Mouse (Mus musculus) left cerebral cortex, postnatal 10 days (tissue): ENCODE results near the gene Slc39a5. TPM values are rescaled to one million over a fixed set of nuclear protein-coding genes. Genes with fewer than 3 reads are reported as not detected.

Experiments
- DNase-seq, 2 experiments: peaks; one replicate each; pipeline ENCODE4 v3.0.0; 2021 to 2022; ENCODE audit warnings: low spot score in 2 of 2, mixed read lengths in 1 of 2; ENCODE audit errors: extremely low spot score in 1 of 2
- intact Hi-C: fragments of 180-260 bp; cut with DNase I; formaldehyde crosslinking; loops from one replicate; pipeline ENCODE4 v1.15.1; 2025
- total RNA-seq, 2 experiments: library from RNA; stranded (reverse); gene quantifications; 2 replicates each; pipeline ENCODE4 v1.2.3; 2021

Slc39a5 gene
- total RNA-seq, 2 experiments from 2014 or later, result 0.56 to 0.69 TPM

- intact Hi-C loops, result no loop called here
These were observed 20.5 kb downstream of the Slc39a5 start for GRCm38 (mm10) chr10:128380565-128380964.

DNA sequence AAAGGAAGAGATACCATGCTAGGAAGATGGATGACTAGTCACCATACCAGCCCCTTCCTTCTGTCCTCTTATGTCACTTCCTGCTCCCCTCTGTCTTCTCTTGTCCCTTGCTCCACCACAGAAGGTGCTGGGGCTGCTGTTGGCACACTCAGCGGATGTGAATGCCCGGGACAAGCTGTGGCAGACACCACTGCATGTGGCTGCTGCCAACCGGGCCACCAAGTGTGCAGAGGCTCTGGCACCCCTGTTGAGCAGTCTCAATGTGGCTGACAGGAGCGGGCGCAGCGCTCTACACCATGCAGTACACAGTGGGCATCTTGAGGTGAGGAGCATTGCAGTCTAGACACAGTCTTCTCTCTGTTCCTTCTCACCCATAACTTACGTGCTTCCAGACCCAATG is 21.8 kb downstream of the Slc39a5 start:
- peak in 1 of 2 experiments; percentile 41 for DNase-seq
- intact Hi-C loops, result loop anchor here (5.0 kb wide), 1 partner anchor 78 kb away; the partner anchor contains the start of gene Smarcc2

More at GRCm38 (mm10) chr10:128380565-128380964, 20.5 kb downstream of the Slc39a5 start:
- peak in 1 of 2 experiments; percentile 21 for DNase-seq

DNA sequence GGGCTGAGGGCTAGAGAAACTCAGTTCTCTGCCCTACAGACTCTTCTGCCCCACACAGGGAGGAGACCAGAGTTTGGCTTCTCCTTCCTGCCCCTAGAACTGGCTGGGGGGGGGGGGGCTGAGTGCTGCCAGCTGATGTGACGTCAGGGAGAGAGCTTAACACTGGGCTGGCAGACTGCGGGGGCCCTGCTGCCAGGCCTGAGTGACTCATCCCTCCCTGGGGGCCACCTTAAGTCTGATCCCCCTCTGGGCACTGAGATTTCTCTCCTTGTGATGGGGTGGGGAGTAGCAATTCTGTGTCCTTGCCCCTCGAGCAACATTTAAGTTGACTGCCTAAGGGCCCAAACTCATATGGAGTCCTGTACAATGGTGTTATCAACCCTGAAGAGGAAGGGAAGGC is 22.6 kb downstream of the Slc39a5 start:
- peak in 1 of 2 experiments; percentile 32 for DNase-seq
- intact Hi-C loops, result loop anchor here (5.0 kb wide), 1 partner anchor 79 kb away; the partner anchor contains the start of gene Smarcc2

DNA sequence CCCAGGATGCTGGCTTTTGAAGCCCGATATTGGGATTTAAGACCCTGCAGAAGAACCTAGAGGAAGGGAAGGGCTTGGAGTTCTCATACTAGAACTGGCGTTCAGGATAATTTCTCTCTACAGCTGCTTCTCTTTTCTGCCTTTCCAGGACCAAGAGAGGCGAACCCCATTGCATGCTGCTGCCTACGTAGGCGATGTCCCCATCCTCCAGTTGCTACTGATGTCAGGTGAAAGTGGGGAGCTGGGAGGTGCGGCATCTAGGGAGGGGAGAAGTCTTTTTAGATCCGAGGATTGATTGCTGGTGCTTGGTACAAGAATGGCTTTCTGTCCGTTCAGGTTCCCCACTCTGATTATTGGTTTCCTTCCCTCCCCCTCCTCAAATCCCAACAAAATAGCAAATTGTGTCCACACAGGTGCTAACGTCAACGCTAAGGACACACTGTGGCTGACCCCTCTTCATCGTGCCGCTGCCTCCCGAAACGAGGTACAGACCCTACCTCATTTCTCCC is 23.0 kb downstream of the Slc39a5 start:
- intact Hi-C loops, result loop anchor here (5.0 kb wide), 1 partner anchor 79 kb away; the partner anchor contains the start of gene Smarcc2
- DNase-seq, result no peak

- DNase-seq, result peak; percentile 34 to 73
- intact Hi-C loops, result loop anchor here (5.0 kb wide), 1 partner anchor 80 kb away; the partner anchor contains the start of gene Smarcc2
These were observed 23.6 kb downstream of the Slc39a5 start for GRCm38 (mm10) chr10:128377222-128377939.

DNA sequence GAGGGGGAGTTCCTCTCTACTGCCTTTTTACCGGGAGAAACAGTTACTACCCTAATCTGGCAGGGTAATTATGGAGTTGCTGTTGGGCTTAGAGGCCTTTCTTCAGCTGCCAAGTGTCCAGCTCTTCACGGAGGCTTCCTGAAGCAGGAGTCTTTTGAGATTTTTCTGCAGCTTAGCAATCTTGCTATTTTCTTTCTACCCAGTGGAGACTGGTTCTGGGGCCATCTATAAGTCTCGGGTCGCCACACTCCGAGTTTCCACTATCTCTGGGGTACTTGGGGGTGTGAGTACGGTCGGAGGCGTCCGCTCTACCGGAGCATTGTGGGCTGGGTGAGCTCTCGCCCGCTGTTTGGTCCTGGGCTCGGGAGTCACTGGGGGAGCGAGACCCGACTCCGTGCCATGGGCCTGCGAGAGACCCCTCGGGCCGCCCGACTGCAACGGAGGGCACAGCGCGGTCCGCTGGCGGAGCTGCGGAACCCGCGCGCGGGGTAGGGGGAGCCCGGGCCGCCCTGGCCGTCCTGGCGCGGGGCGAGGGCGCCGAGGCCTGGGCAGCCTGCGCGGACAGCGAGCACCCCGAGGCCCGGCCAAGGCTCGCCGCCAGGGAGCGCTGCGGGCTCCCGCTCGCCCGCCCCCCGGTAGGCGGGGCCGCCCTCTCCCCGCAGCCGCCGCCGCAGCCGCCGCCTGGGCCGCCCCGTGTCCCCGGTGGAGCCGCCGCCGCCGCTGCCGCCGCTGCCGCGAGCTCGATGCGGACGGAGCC is 24.4 kb downstream of the Slc39a5 start, which contains the start of gene Ankrd52:
TSS of gene Ankrd52 (plus strand) at position 661 of the 757 bp plus-strand sequence.
- intact Hi-C loops, result loop anchor here (5.0 kb wide), 1 partner anchor 81 kb away; the partner anchor contains the start of gene Smarcc2
- DNase-seq, result peak; percentile 45 to 92

DNA sequence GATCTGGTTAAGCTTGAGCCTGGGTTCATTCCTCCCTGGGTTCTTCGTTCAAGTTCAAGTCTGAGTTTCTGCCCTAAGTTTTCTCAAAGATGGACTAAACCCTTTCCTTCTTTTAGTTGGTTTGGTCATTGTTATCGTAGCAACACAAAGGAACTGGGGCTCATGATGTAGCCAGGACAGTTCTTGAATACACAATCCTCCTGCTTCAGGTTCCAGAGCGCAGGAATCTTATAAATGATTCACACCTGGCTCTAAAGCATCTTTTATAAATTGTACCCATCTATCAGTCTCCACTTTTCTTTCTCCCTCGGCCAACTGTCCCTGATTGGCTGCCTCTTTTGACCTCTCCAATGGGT is 25.0 kb downstream of the Slc39a5 start:
- no peak for DNase-seq
- intact Hi-C loops, result loop anchor here (5.0 kb wide), 1 partner anchor 81 kb away; the partner anchor contains the start of gene Smarcc2

DNA sequence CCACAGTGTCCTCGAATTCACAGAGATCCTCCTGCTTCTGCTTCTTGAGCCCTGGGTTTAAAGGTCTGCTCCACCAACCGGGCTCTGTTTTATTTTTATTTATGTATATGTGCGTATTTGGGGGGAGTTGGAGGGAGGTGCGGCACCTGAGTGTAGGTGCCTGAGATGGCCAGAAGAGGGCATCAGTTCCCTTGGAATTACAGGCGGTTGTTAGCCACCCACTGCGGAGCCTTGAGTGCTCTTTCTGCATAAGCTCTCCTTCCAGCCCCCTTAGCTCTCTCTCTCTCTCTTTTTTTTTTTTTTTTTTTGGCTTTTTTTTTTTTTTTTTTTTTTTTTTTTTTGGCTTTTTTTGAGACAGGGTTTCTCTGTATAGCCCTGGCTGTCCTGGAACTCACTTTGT is 26.6 kb downstream of the Slc39a5 start:
- DNase-seq, result no peak
- intact Hi-C loops, result no loop called here

- intact Hi-C loops, result no loop called here
- DNase-seq, result no peak
These were observed 27.9 kb downstream of the Slc39a5 start for GRCm38 (mm10) chr10:128372989-128373748.

GRCm38 (mm10) chr10:128372142-128372541 is 28.9 kb downstream of the Slc39a5 start:
- intact Hi-C loops, result no loop called here
- DNase-seq, result no peak

DNA sequence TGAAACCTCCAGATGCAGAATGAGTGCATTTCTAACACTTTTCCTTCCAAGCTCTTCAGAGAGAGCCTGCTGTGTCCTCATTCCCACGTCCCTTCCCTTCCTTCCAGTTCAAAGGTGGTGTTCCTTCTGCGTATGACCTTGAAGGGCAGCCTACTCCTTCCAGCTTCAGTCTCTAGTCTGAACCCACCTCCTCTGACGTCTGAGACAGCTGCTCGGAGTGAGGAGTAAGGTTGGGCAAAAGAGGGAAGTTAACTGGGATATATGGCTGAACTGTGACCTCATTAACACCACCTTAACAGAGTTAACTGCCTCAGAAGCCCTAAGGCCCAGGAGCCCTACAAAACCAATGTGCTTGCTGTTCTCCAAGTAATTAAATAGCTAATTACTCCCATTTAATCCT is 30.4 kb downstream of the Slc39a5 start:
- no peak for DNase-seq
- intact Hi-C loops, result no loop called here

DNA sequence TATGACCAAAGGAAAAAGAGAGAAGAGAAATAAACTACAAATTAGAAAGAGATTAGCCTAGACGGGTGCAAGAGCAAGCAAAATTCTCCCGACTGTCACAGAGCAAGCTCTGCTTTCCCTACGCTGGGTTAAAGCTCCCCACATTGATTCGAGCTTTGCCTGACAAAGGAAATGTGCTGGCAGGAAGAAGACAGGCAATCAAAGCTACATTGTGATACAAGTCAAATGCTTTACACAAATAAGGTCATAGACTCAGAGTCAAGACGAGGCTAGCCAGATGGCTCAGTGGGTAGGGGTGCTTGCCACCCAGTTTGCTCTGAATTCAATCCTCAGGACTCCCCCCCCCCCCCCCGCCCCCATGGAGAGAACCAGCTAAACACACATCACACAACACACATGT is 31.0 kb downstream of the Slc39a5 start:
- intact Hi-C loops, result no loop called here
- no peak for DNase-seq

DNA sequence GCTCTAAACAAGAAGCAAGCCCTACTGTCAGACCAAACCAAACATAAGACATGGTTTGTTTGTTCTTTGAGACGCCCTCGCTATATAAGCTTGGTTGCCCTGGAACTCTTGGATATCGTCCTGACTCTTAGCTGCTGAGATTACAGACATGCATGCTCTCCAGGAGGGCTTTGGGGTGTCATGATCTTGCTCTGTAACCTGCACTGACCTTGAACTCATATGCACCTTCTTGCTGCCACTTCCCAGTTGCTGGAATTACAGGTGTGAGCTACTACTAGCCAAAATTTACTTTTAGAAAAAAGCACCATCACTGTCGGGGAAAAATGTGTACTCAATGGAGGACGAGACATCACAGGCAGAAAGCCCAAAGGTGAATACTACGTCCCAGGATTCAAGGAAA is 31.4 kb downstream of the Slc39a5 start:
- intact Hi-C loops, result no loop called here
- no peak for DNase-seq

GRCm38 (mm10) chr10:128369218-128369543 is 31.8 kb downstream of the Slc39a5 start:
- DNase-seq, result no peak
- intact Hi-C loops, result no loop called here

DNA sequence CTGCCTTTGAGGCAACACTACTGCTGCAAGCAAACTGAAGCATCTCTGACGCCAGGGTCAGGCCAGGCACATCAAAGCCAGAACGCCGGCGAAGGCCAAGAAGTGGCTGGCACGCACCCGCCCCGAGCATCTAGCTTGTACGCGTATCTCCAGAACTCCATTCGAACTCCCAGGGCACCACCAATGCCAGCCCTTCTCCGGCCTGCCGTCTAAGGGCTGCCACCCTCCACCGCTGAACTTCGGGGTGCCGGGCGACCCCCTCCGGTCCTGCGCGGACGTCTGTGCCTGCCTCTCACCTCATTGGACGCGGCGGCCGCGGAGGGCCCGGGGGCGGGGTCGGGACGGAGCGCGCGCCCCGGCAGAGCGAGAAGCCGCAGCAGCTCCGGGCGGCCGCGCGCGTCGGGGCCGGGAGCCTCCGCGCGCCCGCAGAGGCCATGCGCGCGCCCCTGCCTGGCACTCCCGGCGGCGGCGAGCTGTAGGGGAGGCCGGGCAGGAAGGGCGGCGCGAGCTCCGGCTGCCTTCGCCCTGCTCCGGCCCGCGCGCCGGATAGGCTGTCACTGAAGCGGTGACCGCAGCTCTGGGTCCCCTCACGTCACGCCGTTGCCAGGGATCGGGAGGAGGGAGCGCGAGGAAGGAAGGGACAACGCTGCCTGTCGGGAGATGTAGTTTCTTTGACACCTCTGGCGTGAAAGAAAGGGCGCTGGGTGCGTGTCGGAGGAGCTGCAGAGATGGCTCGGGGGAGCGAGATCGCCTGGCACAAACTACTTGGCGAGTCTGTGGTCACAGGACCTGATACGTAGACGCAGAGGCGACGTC is 32.4 kb downstream of the Slc39a5 start, which contains the start of gene Coq10a:
TSS of gene Coq10a (minus strand) at position 596 of the 816 bp plus-strand sequence.
- intact Hi-C loops, result no loop called here
- peak; percentile 91 to 95 for DNase-seq

DNA sequence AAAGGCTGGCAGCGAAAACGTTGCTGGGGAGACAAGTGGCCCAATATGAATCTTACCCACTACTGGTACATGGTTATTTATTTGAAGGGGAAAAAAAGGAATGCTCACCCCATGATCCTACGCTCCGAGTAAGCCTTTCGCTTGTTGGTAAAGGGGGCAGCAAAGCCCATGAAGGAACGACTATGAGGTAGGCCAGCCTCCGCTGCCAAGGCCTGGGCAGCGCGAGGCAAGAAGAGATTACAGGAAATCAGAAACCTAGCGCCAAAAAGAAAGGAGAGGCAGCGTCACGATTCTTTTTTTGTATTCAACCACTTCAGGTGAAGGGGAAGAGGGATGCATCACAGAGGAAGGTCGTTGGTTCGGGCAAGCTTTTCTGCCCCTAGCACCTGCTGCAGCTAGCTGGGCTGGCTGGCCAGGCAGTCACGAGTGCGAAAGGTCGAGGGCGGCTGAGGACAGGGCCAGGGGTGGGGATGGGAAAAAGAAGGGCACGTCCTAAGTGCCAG is 33.1 kb downstream of the Slc39a5 start:
- intact Hi-C loops, result no loop called here
- no peak for DNase-seq

DNA sequence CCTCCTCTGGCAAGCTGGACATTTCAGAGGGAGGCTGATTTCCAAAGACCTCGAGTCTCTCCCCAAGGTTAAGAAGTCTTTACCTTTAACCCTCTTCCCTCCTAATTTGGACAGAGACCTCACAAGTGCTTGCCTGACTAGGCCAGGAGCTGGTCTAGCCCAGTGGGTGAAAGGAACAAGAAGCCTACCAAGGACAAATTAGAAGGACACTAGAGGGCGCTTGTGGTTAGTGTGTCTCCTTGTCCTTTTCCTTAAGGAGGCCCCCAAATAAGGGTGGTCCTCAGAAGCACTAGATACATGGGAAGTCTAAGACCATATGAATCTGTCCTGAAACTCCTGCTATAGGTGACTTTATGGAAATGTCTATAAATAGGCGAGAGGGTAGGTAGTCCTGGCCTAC is 38.5 kb downstream of the Slc39a5 start:
- DNase-seq, result no peak
- intact Hi-C loops, result no loop called here

DNA sequence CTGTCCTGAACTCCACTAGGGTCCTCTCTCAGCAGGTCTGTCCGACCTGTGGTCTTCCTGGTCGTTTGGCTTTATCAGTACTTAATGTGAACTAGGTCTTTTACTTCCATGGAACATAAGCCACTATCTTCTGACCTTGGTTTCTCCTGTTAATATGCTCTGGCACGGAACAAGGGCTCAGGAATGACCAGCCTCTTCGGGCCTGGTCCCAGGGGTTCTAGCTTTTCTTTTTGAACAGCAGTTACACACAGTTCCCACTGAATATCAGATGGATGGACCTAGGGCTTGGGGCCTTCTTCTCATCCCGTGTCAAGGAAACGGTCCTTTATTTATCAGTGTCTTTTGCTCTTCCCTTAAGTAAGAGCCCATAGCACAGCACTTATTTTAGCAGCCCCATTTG is 39.2 kb downstream of the Slc39a5 start:
- intact Hi-C loops, result no loop called here
- no peak for DNase-seq
